In the genomic region with DNA sequence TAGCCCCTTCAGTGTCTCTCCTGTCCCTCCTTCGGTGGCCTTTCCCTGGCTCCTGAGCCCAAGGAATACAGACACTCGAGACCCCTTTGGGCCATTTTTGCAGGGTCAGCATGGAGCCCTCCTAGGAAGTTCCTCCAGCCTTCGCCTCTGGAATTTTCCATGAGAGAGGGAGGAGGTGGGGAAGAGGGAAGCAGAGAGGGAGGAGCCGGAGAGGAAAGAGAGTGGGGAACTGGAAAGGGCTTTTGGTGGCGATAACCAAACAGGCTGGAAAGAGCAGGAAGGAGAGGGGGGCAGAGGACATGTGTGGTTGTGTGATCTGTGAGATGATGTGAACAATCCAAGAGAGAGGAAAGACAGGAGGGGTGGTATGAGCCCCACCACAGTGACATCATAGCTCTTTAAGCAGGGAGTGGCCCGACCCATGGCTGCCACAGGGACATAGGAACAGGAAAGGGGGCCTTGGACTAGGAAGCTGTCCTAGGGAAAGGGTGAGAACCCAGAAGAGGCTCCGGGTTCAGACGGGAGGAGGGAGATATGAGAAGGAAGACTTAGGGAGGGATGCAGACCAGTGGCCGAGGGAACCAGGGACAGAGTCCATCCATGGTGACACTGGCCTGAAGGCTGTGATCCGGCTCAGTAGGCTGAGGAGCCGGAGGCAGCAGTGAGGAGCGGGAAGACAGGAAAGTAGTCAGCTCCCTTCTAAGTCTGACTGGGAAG, we compare ENCODE assay signal across 8 mouse cellular contexts. TPM values are rescaled to one million over a fixed set of nuclear protein-coding genes. Genes with fewer than 3 reads are reported as not detected.
DNase-seq lines count a peak whose midpoint lies in the region; ATAC-seq and TF ChIP-seq lines count a peak whose summit lies in the region.
"Had no signal": no experiment of that assay in that cellular context is flagged by ENCODE, and none has a peak within 500 bp of the region (broad histone marks: within the 10 kb centered on the region; RNA-seq: fewer than 3 reads in every experiment).

No protein-coding gene starts in this region.

- H3K27me3 ChIP-seq in liver, adult 2 months (ENCODE audit: control insufficient read depth, insufficient read depth, low read length): no peaks in the 10 kb centered on the region
- peaks cover 12% of the 10 kb centered on the region for H3K27me3 ChIP-seq in heart, embryonic 12.5 days (replicated peaks)

- H3K9me3 ChIP-seq in heart, embryonic 12.5 days (replicated peaks): no peaks in the 10 kb centered on the region

- WGBS in liver, adult 2 months: 71% methylated on average over 12 of the region's 12 CpGs
- WGBS in heart, embryonic 12.5 days: 34% methylated on average over 12 of the region's 12 CpGs

- H3K36me3 ChIP-seq in liver, adult 2 months (ENCODE audit: control insufficient read depth, insufficient read depth, low read length): no peaks in the 10 kb centered on the region
- no peaks in the 10 kb centered on the region for H3K36me3 ChIP-seq in heart, embryonic 12.5 days

- peak overlapping the region; percentile 75 for H3K27ac ChIP-seq in liver, adult 2 months (replicated peaks; ENCODE audit: insufficient read depth, low read depth, low read length)
- peak overlapping the region; percentile 72 for H3K27ac ChIP-seq in heart, embryonic 12.5 days (ENCODE audit: poor library complexity, severe bottlenecking)

- no peak overlapping the region for H3K4me3 ChIP-seq in liver, adult 2 months (ENCODE audit: insufficient read depth, low read depth, low read length)
- H3K4me3 ChIP-seq in heart, embryonic 12.5 days: no peak overlapping the region

- H3K79me2 ChIP-seq in liver, adult 2 months (ENCODE audit: control insufficient read depth, insufficient read depth, low read length): no peaks in the 10 kb centered on the region

- peaks cover 2% of the 10 kb centered on the region; the same call in 1 of the 2 replicates for H3K4me1 ChIP-seq in liver, adult 2 months (ENCODE audit: control insufficient read depth, insufficient read depth, low read length)
- peaks cover 32% of the 10 kb centered on the region for H3K4me1 ChIP-seq in heart, embryonic 12.5 days (replicated peaks)

- H3K4me2 ChIP-seq in heart, embryonic 12.5 days: peak overlapping the region; percentile 46

- DNase-seq in liver, adult 2 months (ENCODE audit: extremely low read depth, low read depth, low spot score): peak; percentile 20
- DNase-seq in liver: no peak
- DNase-seq in kidney, postnatal 14 days: peak; percentile 54
- peak; percentile 54 to 55 for DNase-seq in lung, postnatal 4 days
- DNase-seq in right cerebral cortex, postnatal 14 days: no peak
- DNase-seq in B cell, adult 2 months: no peak

- peak; percentile 53 for ATAC-seq in heart, embryonic 12.5 days (ENCODE audit: insufficient number of reproducible peaks, low FRiP score)

- TF ChIP-seq POLR2A in liver, adult 2 months (IDR thresholded peaks at IDR 0.05; ENCODE audit: extremely low read depth, insufficient read depth, low read length): no peak

- peak overlapping the region; percentile 55 for H3K9ac ChIP-seq in liver, adult 2 months (ENCODE audit: low read depth, low read length)
- H3K9ac ChIP-seq in heart, embryonic 12.5 days: peak overlapping the region; percentile 22

- no peak for TF ChIP-seq CTCF in liver, adult 2 months (IDR thresholded peaks at IDR 0.05; ENCODE audit: low read depth, low read length)

RNA-seq across cellular contexts. Expression of a gene that starts 6.4 kb away (rescaled TPM):
- total RNA-seq in liver, adult 2 months (2014; rRNA removed): 1.5 and 4.9 TPM in 2 replicates
- polyA plus RNA-seq in liver, adult 2 months (2012; rRNA removed): 5.2 and 7.5 TPM in 2 replicates
- polyA plus RNA-seq in heart, embryonic 12.5 days (2016; fragmentation: Nextera tagmentation; extraction: Ambion mirVana): 7.5 TPM in 2 replicates

RNA-seq across cellular contexts. Expression of a gene that starts 42.5 kb away (rescaled TPM):
- not detected in 2 replicates for total RNA-seq in liver, adult 2 months (2014; rRNA removed)
- not detected in 2 replicates for polyA plus RNA-seq in liver, adult 2 months (2012; rRNA removed)
- not detected in 2 replicates for polyA plus RNA-seq in heart, embryonic 12.5 days (2016; fragmentation: Nextera tagmentation; extraction: Ambion mirVana)
- total RNA-seq: left cerebral cortex, postnatal 10 days had no signal

Comparison
In these comparisons a context has a peak if more than half of its experiments do, and no peak if none do; other contexts are left out.
1. DNase-seq: peak in liver, adult 2 months (single experiment), kidney, postnatal 14 days (single experiment) and lung, postnatal 4 days (2 of 2); none in liver (single experiment), right cerebral cortex, postnatal 14 days (single experiment) and B cell, adult 2 months (0 of 2).